Mouse (Mus musculus): Measurements from ENCODE around the gene Pbx2.

DNA sequence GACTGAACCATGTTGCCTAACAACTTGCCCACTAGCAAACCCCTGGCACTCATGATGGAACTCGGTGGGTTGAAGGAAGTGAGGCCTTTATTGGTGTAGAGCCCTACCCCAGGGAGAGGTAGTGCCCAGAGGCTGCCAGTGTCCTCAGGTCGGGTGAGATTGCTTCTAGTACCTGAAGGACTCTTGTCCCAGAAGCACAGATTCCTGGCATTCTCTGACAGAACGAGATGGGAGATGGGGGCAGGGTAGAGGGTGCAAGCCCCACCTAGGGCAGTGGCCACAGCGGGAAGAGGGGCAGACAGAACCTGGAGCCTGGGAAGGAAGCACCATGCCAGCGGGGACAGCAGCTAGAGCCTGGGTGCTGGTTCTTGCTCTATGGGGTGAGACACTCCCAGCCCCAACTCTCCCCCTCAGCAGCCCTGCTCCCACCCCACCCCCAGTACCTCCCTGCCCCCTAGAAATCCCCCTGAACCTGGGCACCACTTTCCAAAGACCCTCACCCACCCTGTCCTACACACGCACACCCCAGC, 6.6 kb downstream of the Pbx2 start, which contains the start of gene Ager:
- TF ChIP-seq POLR2A (IDR thresholded peaks at IDR 0.05; ENCODE audit: low read depth, low read length) (peak; percentile 58), CTCF (IDR thresholded peaks at IDR 0.05; ENCODE audit: borderline replicate concordance, insufficient read depth, low read length) (no peak)

All from embryonic fibroblast, embryonic 13.5 days (primary cell).